Mouse (Mus musculus): Measurements from ENCODE around the gene Npas1.

- TF ChIP-seq ZNF384 (IDR thresholded peaks at IDR 0.05; ENCODE audit: low read depth, low read length) (no peak), MAFK (IDR thresholded peaks at IDR 0.05; ENCODE audit: insufficient read depth, low read depth, low read length) (no peak), ZC3H11A (IDR thresholded peaks at IDR 0.05; ENCODE audit: borderline replicate concordance, low read depth, low read length) (no peak), HCFC1 (IDR thresholded peaks at IDR 0.05; ENCODE audit: borderline replicate concordance, insufficient read depth, low read length) (no peak)
Measured at GRCm38 (mm10) chr7:16504573-16505225, 27.2 kb upstream of the Npas1 start.
